8 mouse cellular contexts compared by ENCODE assay signal in genomic region chr3:55782056-55782687, GRCm38 (mm10). TPM values are rescaled to one million over a fixed set of nuclear protein-coding genes. Genes with fewer than 3 reads are reported as not detected.
A peak's percentile ranks its signal among the peaks of the same experiment; 100 is the strongest.
DNase-seq lines count a peak whose midpoint lies in the region; ATAC-seq and TF ChIP-seq lines count a peak whose summit lies in the region.

TSS of gene Mab21l1 (plus strand) at chr3:55782510.

- TF ChIP-seq EP300 in stomach, postnatal 0 days (optimal IDR thresholded peaks at IDR 0.05): no peak

- peak within 1 kb of the TSS; percentile 24 for H3K4me3 ChIP-seq in forebrain, embryonic 16.5 days (replicated peaks; ENCODE audit: low read length)
- H3K4me3 ChIP-seq in hindbrain, embryonic 15.5 days: peak within 1 kb of the TSS; percentile 47
- peak within 1 kb of the TSS; percentile 29 for H3K4me3 ChIP-seq in liver, embryonic 15.5 days (replicated peaks)
- H3K4me3 ChIP-seq in stomach, postnatal 0 days (ENCODE audit: low read depth, low read length): peak within 1 kb of the TSS; percentile 26

- H3K9ac ChIP-seq in forebrain, embryonic 16.5 days (replicated peaks; ENCODE audit: low read depth, low read length): peak within 1 kb of the TSS; percentile 19; the same call in 1 of the 2 replicates
- H3K9ac ChIP-seq in hindbrain, embryonic 15.5 days: peak within 1 kb of the TSS; percentile 80
- H3K9ac ChIP-seq in liver, embryonic 15.5 days: no peak within 1 kb of the TSS
- 0 out of 2 replicates have a peak within 1 kb of the TSS, but pooled peaks have one; percentile 1 for H3K9ac ChIP-seq in stomach, postnatal 0 days (ENCODE audit: low read length)

- TF ChIP-seq CTCF in stomach, postnatal 0 days (IDR thresholded peaks at IDR 0.05; ENCODE audit: low read depth): no peak

- H3K27ac ChIP-seq in forebrain, embryonic 16.5 days (ENCODE audit: low read length): peak within 1 kb of the TSS; percentile 7; the same call in 1 of the 2 replicates
- H3K27ac ChIP-seq in hindbrain, embryonic 15.5 days (replicated peaks): peak within 1 kb of the TSS; percentile 95
- no peak within 1 kb of the TSS for H3K27ac ChIP-seq in liver, embryonic 15.5 days (replicated peaks)
- H3K27ac ChIP-seq in stomach, postnatal 0 days (replicated peaks): 0 out of 2 replicates have a peak within 1 kb of the TSS, but pooled peaks have one; percentile 40

- peak within 1 kb of the TSS; percentile 29 for H3K4me2 ChIP-seq in forebrain, embryonic 16.5 days (ENCODE audit: low read length)
- peak within 1 kb of the TSS; percentile 65 for H3K4me2 ChIP-seq in hindbrain, embryonic 15.5 days
- H3K4me2 ChIP-seq in liver, embryonic 15.5 days: peak within 1 kb of the TSS; percentile 49
- peak within 1 kb of the TSS; percentile 34 for H3K4me2 ChIP-seq in stomach, postnatal 0 days (replicated peaks; ENCODE audit: low read depth)

- peak; percentile 30 for DNase-seq in adrenal gland, adult 2 months
- no peak for DNase-seq in adrenal gland, postnatal 4 days (ENCODE audit: low spot score in 2 of 2)
- peak; percentile 93 for DNase-seq in cerebellum, adult 11 months
- DNase-seq in stomach, postnatal 0 days (ENCODE audit: low spot score): peak; percentile 27
- DNase-seq in B cell, adult 2 months: no peak

- 6% methylated on average over 16 of the region's 16 CpGs for WGBS in forebrain, embryonic 16.5 days
- WGBS in hindbrain, embryonic 15.5 days: 10% methylated on average over 16 of the region's 16 CpGs
- WGBS in liver, embryonic 15.5 days (ENCODE audit: insufficient replicate concordance): 3% methylated on average over 16 of the region's 16 CpGs
- WGBS in stomach, postnatal 0 days: 42% methylated on average over 16 of the region's 16 CpGs

- H3K4me1 ChIP-seq in forebrain, embryonic 16.5 days (replicated peaks; ENCODE audit: control insufficient read depth, insufficient read depth, low read length): peaks cover 28% of the 10 kb centered on the region
- peaks cover 36% of the 10 kb centered on the region for H3K4me1 ChIP-seq in hindbrain, embryonic 15.5 days (replicated peaks)
- 0 out of 2 replicates have a peak, but pooled peaks cover 9% of the 10 kb centered on the region for H3K4me1 ChIP-seq in liver, embryonic 15.5 days (replicated peaks)
- H3K4me1 ChIP-seq in stomach, postnatal 0 days (replicated peaks; ENCODE audit: control insufficient read depth, insufficient read depth): no peaks in the 10 kb centered on the region

- ATAC-seq in forebrain, embryonic 16.5 days: peak; percentile 36; the same call in 1 of the 2 replicates
- peak; percentile 80 for ATAC-seq in hindbrain, embryonic 15.5 days (ENCODE audit: low FRiP score, low read depth)
- no peak for ATAC-seq in liver, embryonic 15.5 days (ENCODE audit: insufficient read depth)
- ATAC-seq in stomach, postnatal 0 days (ENCODE audit: low FRiP score, low TSS enrichment): no peak

- no peaks in the 10 kb centered on the region for H3K9me3 ChIP-seq in forebrain, embryonic 16.5 days (ENCODE audit: control insufficient read depth, low read length)
- no peaks in the 10 kb centered on the region for H3K9me3 ChIP-seq in hindbrain, embryonic 15.5 days
- H3K9me3 ChIP-seq in liver, embryonic 15.5 days (replicated peaks): no peaks in the 10 kb centered on the region
- no peaks in the 10 kb centered on the region for H3K9me3 ChIP-seq in stomach, postnatal 0 days (ENCODE audit: control insufficient read depth, low read length)

- H3K36me3 ChIP-seq in forebrain, embryonic 16.5 days (ENCODE audit: control insufficient read depth, insufficient read depth): no peaks in the 10 kb centered on the region
- H3K36me3 ChIP-seq in hindbrain, embryonic 15.5 days: no peaks in the 10 kb centered on the region
- H3K36me3 ChIP-seq in liver, embryonic 15.5 days (replicated peaks): no peaks in the 10 kb centered on the region
- no peaks in the 10 kb centered on the region for H3K36me3 ChIP-seq in stomach, postnatal 0 days (ENCODE audit: control insufficient read depth, insufficient read depth, low read length)

- H3K27me3 ChIP-seq in forebrain, embryonic 16.5 days (replicated peaks; ENCODE audit: control insufficient read depth, insufficient read depth, low read length): peaks cover 50% of the 10 kb centered on the region
- peaks cover 2% of the 10 kb centered on the region; the same call in 1 of the 2 replicates for H3K27me3 ChIP-seq in hindbrain, embryonic 15.5 days
- peaks cover 80% of the 10 kb centered on the region for H3K27me3 ChIP-seq in liver, embryonic 15.5 days
- H3K27me3 ChIP-seq in stomach, postnatal 0 days (ENCODE audit: control insufficient read depth, insufficient read depth, low read length): peaks cover 4% of the 10 kb centered on the region; the same call in 1 of the 2 replicates

RNA-seq across cellular contexts. Expression of gene Mab21l1, which starts in this region (rescaled TPM):
- total RNA-seq in adrenal gland, adult 2 months (2021): 1 to 10 TPM in 1 of 2 experiments, under 1 TPM in 1; 0.58 to 1.9 TPM
- polyA plus RNA-seq in adrenal gland, adult 2 months (2012; rRNA removed): 0.22 and 0.73 TPM in 2 replicates
- total RNA-seq in adrenal gland, postnatal 4 days (2021): 1 to 10 TPM; 4.2 to 4.4 TPM
- 17.5 and 32.2 TPM in 2 replicates for polyA plus RNA-seq in forebrain, embryonic 16.5 days (2015; fragmentation: Nextera tagmentation; extraction: Ambion mirVana)
- 169 and 177 TPM in 2 replicates for polyA plus RNA-seq in hindbrain, embryonic 15.5 days (2015; fragmentation: Nextera tagmentation; extraction: Ambion mirVana)
- polyA plus RNA-seq in liver, embryonic 15.5 days (2015; fragmentation: Nextera tagmentation; extraction: Ambion mirVana): 0.15 TPM in 1 of 2 replicates, not detected in the other
- 2.9 and 3.7 TPM in 2 replicates for polyA plus RNA-seq in stomach, postnatal 0 days (2015; fragmentation: Nextera tagmentation; extraction: Ambion mirVana)

Comparison
In these comparisons a context has a peak if more than half of its experiments do, and no peak if none do; other contexts are left out.
1. DNase-seq: peak in adrenal gland, adult 2 months (single experiment), cerebellum, adult 11 months (single experiment) and stomach, postnatal 0 days (single experiment); none in adrenal gland, postnatal 4 days (0 of 2) and B cell, adult 2 months (0 of 2).
2. ATAC-seq: peak in forebrain, embryonic 16.5 days (single experiment) and hindbrain, embryonic 15.5 days (single experiment); none in liver, embryonic 15.5 days (single experiment) and stomach, postnatal 0 days (single experiment).
3. Peak in every context shown above with its lines, with median percentiles within 50 percentile points of each other: H3K4me2 ChIP-seq and H3K4me3 ChIP-seq.